Comparison of ENCODE assay signal across 8 mouse cellular contexts in the genomic region with DNA sequence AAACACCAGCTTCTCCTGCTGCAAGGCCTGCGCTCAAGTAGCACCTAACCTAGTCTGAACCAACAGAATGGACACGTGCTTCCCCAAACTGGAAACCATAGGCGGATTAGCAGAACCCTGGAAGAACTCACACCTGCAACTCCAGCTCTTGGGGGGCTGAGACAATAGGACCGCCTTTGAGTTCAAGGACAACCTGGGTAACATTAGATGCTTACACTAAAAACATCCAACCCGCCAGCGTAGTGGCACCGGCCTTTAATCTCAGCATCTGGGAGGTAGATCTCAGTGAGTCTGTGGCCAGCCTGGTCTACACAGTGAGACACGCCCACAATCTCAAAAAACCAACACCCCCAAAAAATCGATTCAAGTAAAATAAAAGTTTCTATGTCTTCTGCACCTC. TPM values are rescaled to one million over a fixed set of nuclear protein-coding genes. Genes with fewer than 3 reads are reported as not detected.
A peak's percentile ranks its signal among the peaks of the same experiment; 100 is the strongest.
DNase-seq lines count a peak whose midpoint lies in the region; ATAC-seq and TF ChIP-seq lines count a peak whose summit lies in the region.

No protein-coding gene starts in this region.

- TF ChIP-seq POLR2A in kidney, adult 2 months (IDR thresholded peaks at IDR 0.05; ENCODE audit: low read depth, low read length), result no peak

- peak overlapping the region; percentile 86 for H3K4me2 ChIP-seq in hindbrain, embryonic 12.5 days (replicated peaks)
- H3K4me2 ChIP-seq in midbrain, embryonic 14.5 days (ENCODE audit: low read length), result peak overlapping the region; percentile 77

- peak overlapping the region; percentile 87 for H3K9ac ChIP-seq in hindbrain, embryonic 12.5 days
- peak overlapping the region; percentile 88 for H3K9ac ChIP-seq in midbrain, embryonic 14.5 days (replicated peaks; ENCODE audit: low read length)

- peak overlapping the region; percentile 40 for H3K4me3 ChIP-seq in kidney, adult 2 months (ENCODE audit: insufficient read depth, low read depth, low read length)
- H3K4me3 ChIP-seq in hindbrain, embryonic 12.5 days, result peak overlapping the region; percentile 95
- H3K4me3 ChIP-seq in midbrain, embryonic 14.5 days (replicated peaks; ENCODE audit: low read depth, low read length), result peak overlapping the region; percentile 92

- DNase-seq in kidney, adult 2 months, result no peak
- DNase-seq in kidney, postnatal 4 days, result no peak
- DNase-seq in NIH3T3 (ENCODE audit: low read depth) (peak; percentile 11), MN1 (ENCODE audit: low spot score) (no peak)
- DNase-seq in midbrain, embryonic 14.5 days, result no peak
- DNase-seq in gastrocnemius, postnatal 14 days, result no peak
- DNase-seq in natural killer cell, adult 2 months (ENCODE audit: low spot score in 2 of 2), result no peak

- H3K27me3 ChIP-seq in kidney, adult 2 months (replicated peaks; ENCODE audit: control insufficient read depth, insufficient read depth, low read length), result no peaks in the 10 kb centered on the region
- no peaks in the 10 kb centered on the region for H3K27me3 ChIP-seq in hindbrain, embryonic 12.5 days
- H3K27me3 ChIP-seq in midbrain, embryonic 14.5 days (ENCODE audit: control insufficient read depth, insufficient read depth, low read length), result no peaks in the 10 kb centered on the region

- no peak for TF ChIP-seq CTCF in kidney, adult 2 months (conservative IDR thresholded peaks at IDR 0.05; ENCODE audit: insufficient read depth, insufficient read length, low read depth, low read length)

- H3K9me3 ChIP-seq in hindbrain, embryonic 12.5 days (replicated peaks), result no peaks in the 10 kb centered on the region
- H3K9me3 ChIP-seq in midbrain, embryonic 14.5 days (ENCODE audit: control insufficient read depth, low read length), result no peaks in the 10 kb centered on the region

- peaks cover 4% of the 10 kb centered on the region; the same call in 1 of the 2 replicates for H3K4me1 ChIP-seq in kidney, adult 2 months (ENCODE audit: control insufficient read depth, insufficient read depth, low read length)
- H3K4me1 ChIP-seq in hindbrain, embryonic 12.5 days, result peaks cover 21% of the 10 kb centered on the region
- H3K4me1 ChIP-seq in midbrain, embryonic 14.5 days (ENCODE audit: control insufficient read depth, insufficient read depth, low read length), result peaks cover 13% of the 10 kb centered on the region

- no peaks in the 10 kb centered on the region for H3K36me3 ChIP-seq in kidney, adult 2 months (ENCODE audit: control insufficient read depth, insufficient read depth, low read length)
- H3K36me3 ChIP-seq in hindbrain, embryonic 12.5 days, result peaks cover 16% of the 10 kb centered on the region; the same call in 1 of the 2 replicates
- peaks cover 11% of the 10 kb centered on the region for H3K36me3 ChIP-seq in midbrain, embryonic 14.5 days (ENCODE audit: control insufficient read depth, insufficient read depth, low read length)

- 29% methylated on average over 9 of the region's 9 CpGs for WGBS in kidney, adult 2 months
- 46% methylated on average over 9 of the region's 9 CpGs for WGBS in hindbrain, embryonic 12.5 days
- WGBS in midbrain, embryonic 14.5 days, result 43% methylated on average over 9 of the region's 9 CpGs

- no peak overlapping the region for H3K27ac ChIP-seq in kidney, adult 2 months (ENCODE audit: insufficient read depth, low read depth, low read length)
- H3K27ac ChIP-seq in hindbrain, embryonic 12.5 days, result no peak overlapping the region
- H3K27ac ChIP-seq in midbrain, embryonic 14.5 days (replicated peaks; ENCODE audit: low read depth, low read length), result no peak overlapping the region

- intact Hi-C loops in gastrocnemius, postnatal 14 days (cut with DNase I; ENCODE audit: low total_unique reads), result no loop called here

- no peak for ATAC-seq in hindbrain, embryonic 12.5 days (ENCODE audit: low FRiP score)
- ATAC-seq in midbrain, embryonic 14.5 days (ENCODE audit: low FRiP score, low TSS enrichment), result no peak

RNA-seq across cellular contexts. Expression of gene Anks3, which starts 0.7 kb away (rescaled TPM):
- 50.7 and 61.1 TPM in 2 replicates for polyA plus RNA-seq in kidney, adult 2 months (2012; rRNA removed)
- polyA plus RNA-seq in hindbrain, embryonic 12.5 days (2016; fragmentation: Nextera tagmentation; extraction: Ambion mirVana), result 66.7 and 68.0 TPM in 2 replicates
- 69.8 and 70.6 TPM in 2 replicates for polyA plus RNA-seq in midbrain, embryonic 14.5 days (2014; fragmentation: Nextera tagmentation; extraction: Ambion mirVana)
- total RNA-seq in gastrocnemius, postnatal 14 days (2021), result 10 to 100 TPM in 1 of 2 experiments, 1 to 10 TPM in 1; 9.9 to 10.7 TPM

RNA-seq across cellular contexts. Expression of gene Nudt16l1, which starts 24.8 kb away (rescaled TPM):
- polyA plus RNA-seq in kidney, adult 2 months (2012; rRNA removed), result 137 and 145 TPM in 2 replicates
- polyA plus RNA-seq in hindbrain, embryonic 12.5 days (2016; fragmentation: Nextera tagmentation; extraction: Ambion mirVana), result 121 and 134 TPM in 2 replicates
- polyA plus RNA-seq in midbrain, embryonic 14.5 days (2014; fragmentation: Nextera tagmentation; extraction: Ambion mirVana), result 116 and 122 TPM in 2 replicates
- total RNA-seq in gastrocnemius, postnatal 14 days (2021), result 10 to 100 TPM; 23.3 to 23.8 TPM

RNA-seq across cellular contexts. Expression of gene Sept12, which starts 34.3 kb away (rescaled TPM):
- polyA plus RNA-seq in kidney, adult 2 months (2012; rRNA removed), result 0.33 TPM in 1 of 2 replicates, not detected in the other
- not detected in 2 replicates for polyA plus RNA-seq in hindbrain, embryonic 12.5 days (2016; fragmentation: Nextera tagmentation; extraction: Ambion mirVana)
- not detected in 2 replicates for polyA plus RNA-seq in midbrain, embryonic 14.5 days (2014; fragmentation: Nextera tagmentation; extraction: Ambion mirVana)
- not detected for total RNA-seq in gastrocnemius, postnatal 14 days (2021)

RNA-seq across cellular contexts. Expression of gene Smim22, which starts 43.7 kb away (rescaled TPM):
- polyA plus RNA-seq in kidney, adult 2 months (2012; rRNA removed), result 156 and 232 TPM in 2 replicates
- polyA plus RNA-seq in hindbrain, embryonic 12.5 days (2016; fragmentation: Nextera tagmentation; extraction: Ambion mirVana), result 3.1 and 5.0 TPM in 2 replicates
- not detected in 2 replicates for polyA plus RNA-seq in midbrain, embryonic 14.5 days (2014; fragmentation: Nextera tagmentation; extraction: Ambion mirVana)
- total RNA-seq in gastrocnemius, postnatal 14 days (2021), result not detected

RNA-seq across cellular contexts. Expression of gene Rogdi, which starts 50.0 kb away (rescaled TPM):
- 251 and 286 TPM in 2 replicates for polyA plus RNA-seq in kidney, adult 2 months (2012; rRNA removed)
- 98.6 and 101 TPM in 2 replicates for polyA plus RNA-seq in hindbrain, embryonic 12.5 days (2016; fragmentation: Nextera tagmentation; extraction: Ambion mirVana)
- 132 and 161 TPM in 2 replicates for polyA plus RNA-seq in midbrain, embryonic 14.5 days (2014; fragmentation: Nextera tagmentation; extraction: Ambion mirVana)
- total RNA-seq in gastrocnemius, postnatal 14 days (2021), result 10 to 100 TPM; 11.1 to 11.3 TPM

Comparison
In these comparisons a context has a peak if more than half of its experiments do, and no peak if none do; other contexts are left out.
1. H3K4me3 ChIP-seq: peak in every context shown above with its lines; median percentile 95 in hindbrain, embryonic 12.5 days; 92 in midbrain, embryonic 14.5 days; 40 in kidney, adult 2 months.